Mouse (Mus musculus): ENCODE measurements around the gene Aldh16a1.

- no peak for TF ChIP-seq CTCF (IDR thresholded peaks at IDR 0.05; ENCODE audit: low read depth, low read length)
- no peak for TF ChIP-seq POLR2A (IDR thresholded peaks at IDR 0.05; ENCODE audit: extremely low read depth, insufficient read depth, low read length)
These were observed 60.3 kb downstream of the Aldh16a1 start for GRCm38 (mm10) chr7:45094121-45094520.
